8 mouse cellular contexts compared by ENCODE assay signal in genomic region chr15:25414747-25415119, GRCm38 (mm10). TPM values are rescaled to one million over a fixed set of nuclear protein-coding genes. Genes with fewer than 3 reads are reported as not detected.
DNase-seq lines count a peak whose midpoint lies in the region; ATAC-seq and TF ChIP-seq lines count a peak whose summit lies in the region.

No protein-coding gene starts in this region.

- H3K27ac ChIP-seq in bone marrow macrophage, adult 2 months (ENCODE audit: insufficient read depth, low read depth, low read length), result no peak overlapping the region
- H3K27ac ChIP-seq in embryonic fibroblast, embryonic 13.5 days (ENCODE audit: insufficient read depth, low read length), result peak overlapping the region; percentile 75
- H3K27ac ChIP-seq in heart, embryonic 13.5 days (replicated peaks), result no peak overlapping the region
- H3K27ac ChIP-seq in kidney, postnatal 0 days, result no peak overlapping the region
- H3K27ac ChIP-seq in liver, embryonic 11.5 days (ENCODE audit: low read depth, low read length), result no peak overlapping the region

- WGBS in heart, embryonic 13.5 days, result 0% methylated on average over 14 of the region's 14 CpGs
- WGBS in kidney, postnatal 0 days, result under 1% methylated on average over 14 of the region's 14 CpGs
- WGBS in liver, embryonic 11.5 days, result 1% methylated on average over 14 of the region's 14 CpGs

- peak overlapping the region; percentile 81; the same call in 1 of the 2 replicates for H3K9ac ChIP-seq in heart, embryonic 13.5 days
- no peak overlapping the region for H3K9ac ChIP-seq in kidney, postnatal 0 days (ENCODE audit: low read depth, low read length)
- H3K9ac ChIP-seq in liver, embryonic 11.5 days (ENCODE audit: low read depth, low read length), result no peak overlapping the region

- peak overlapping the region; percentile 60 for H3K4me3 ChIP-seq in bone marrow macrophage, adult 2 months (ENCODE audit: insufficient read depth, low read length)
- H3K4me3 ChIP-seq in embryonic fibroblast, embryonic 13.5 days (ENCODE audit: insufficient read depth, low read length), result peak overlapping the region; percentile 65
- peak overlapping the region; percentile 66 for H3K4me3 ChIP-seq in heart, embryonic 13.5 days
- H3K4me3 ChIP-seq in kidney, postnatal 0 days (replicated peaks; ENCODE audit: low read depth, low read length), result peak overlapping the region; percentile 70
- peak overlapping the region; percentile 63 for H3K4me3 ChIP-seq in liver, embryonic 11.5 days (ENCODE audit: low read depth, low read length)

- no peaks in the 10 kb centered on the region for H3K9me3 ChIP-seq in heart, embryonic 13.5 days
- H3K9me3 ChIP-seq in kidney, postnatal 0 days (replicated peaks; ENCODE audit: low read length), result no peaks in the 10 kb centered on the region
- H3K9me3 ChIP-seq in liver, embryonic 11.5 days (ENCODE audit: control insufficient read depth, low read length), result no peaks in the 10 kb centered on the region

- peak overlapping the region; percentile 89 for H3K4me2 ChIP-seq in heart, embryonic 13.5 days
- peak overlapping the region; percentile 91 for H3K4me2 ChIP-seq in kidney, postnatal 0 days (ENCODE audit: low read length)
- H3K4me2 ChIP-seq in liver, embryonic 11.5 days, result peak overlapping the region; percentile 72

- peaks cover 8% of the 10 kb centered on the region; the same call in 1 of the 2 replicates for H3K27me3 ChIP-seq in heart, embryonic 13.5 days (replicated peaks)
- H3K27me3 ChIP-seq in kidney, postnatal 0 days (ENCODE audit: insufficient read depth, low read length), result no peaks in the 10 kb centered on the region
- peaks cover 32% of the 10 kb centered on the region for H3K27me3 ChIP-seq in liver, embryonic 11.5 days (replicated peaks; ENCODE audit: control insufficient read depth, insufficient read depth, low read length)
- H3K27me3 ChIP-seq in splenic B cell, adult 2 months (ENCODE audit: control insufficient read depth, insufficient read depth, low read length, poor library complexity, severe bottlenecking), result no peaks in the 10 kb centered on the region

- no peak for ATAC-seq in heart, embryonic 13.5 days (ENCODE audit: extremely low read depth, insufficient number of reproducible peaks, low FRiP score, low TSS enrichment)
- ATAC-seq in kidney, postnatal 0 days (replicated peaks; ENCODE audit: low FRiP score, low read depth), result peak; percentile 15; the same call in 1 of the 2 replicates
- ATAC-seq in liver, embryonic 11.5 days (replicated peaks; ENCODE audit: low FRiP score), result 0 out of 2 replicates have a peak, but pooled peaks have one; percentile 27

- no peak for TF ChIP-seq POLR2A in bone marrow macrophage, adult 2 months (IDR thresholded peaks at IDR 0.05; ENCODE audit: borderline replicate concordance, low read depth, low read length)
- TF ChIP-seq POLR2A in embryonic fibroblast, embryonic 13.5 days (IDR thresholded peaks at IDR 0.05; ENCODE audit: low read depth, low read length), result no peak; the same call in 1 of the 2 replicates

- peak; percentile 91 for TF ChIP-seq CTCF in bone marrow macrophage, adult 2 months (IDR thresholded peaks at IDR 0.05; ENCODE audit: low read depth, low read length)
- peak; percentile 59; the same call in 1 of the 2 replicates for TF ChIP-seq CTCF in embryonic fibroblast, embryonic 13.5 days (IDR thresholded peaks at IDR 0.05; ENCODE audit: borderline replicate concordance, insufficient read depth, low read length)
- TF ChIP-seq CTCF in kidney, postnatal 0 days (IDR thresholded peaks at IDR 0.05; ENCODE audit: low read depth), result peak; percentile 95

- H3K36me3 ChIP-seq in heart, embryonic 13.5 days, result no peaks in the 10 kb centered on the region
- H3K36me3 ChIP-seq in kidney, postnatal 0 days (ENCODE audit: insufficient read depth, low read length), result no peaks in the 10 kb centered on the region
- H3K36me3 ChIP-seq in liver, embryonic 11.5 days (ENCODE audit: control insufficient read depth, insufficient read depth, low read length), result no peaks in the 10 kb centered on the region
- no peaks in the 10 kb centered on the region for H3K36me3 ChIP-seq in splenic B cell, adult 2 months (ENCODE audit: control insufficient read depth, insufficient read depth, low read length, poor library complexity, severe bottlenecking)

- peaks cover 6% of the 10 kb centered on the region for H3K4me1 ChIP-seq in bone marrow macrophage, adult 2 months (ENCODE audit: control insufficient read depth, insufficient read depth, low read length)
- no peaks in the 10 kb centered on the region for H3K4me1 ChIP-seq in embryonic fibroblast, embryonic 13.5 days (ENCODE audit: control insufficient read depth, insufficient read depth, low read length)
- peaks cover 8% of the 10 kb centered on the region for H3K4me1 ChIP-seq in heart, embryonic 13.5 days
- H3K4me1 ChIP-seq in kidney, postnatal 0 days (replicated peaks; ENCODE audit: insufficient read depth, low read length), result no peaks in the 10 kb centered on the region
- peaks cover 3% of the 10 kb centered on the region for H3K4me1 ChIP-seq in liver, embryonic 11.5 days (replicated peaks; ENCODE audit: control insufficient read depth, insufficient read depth, low read length)

- DNase-seq in 416B (ENCODE audit: low read depth), result peak; percentile 83
- DNase-seq in kidney, postnatal 0 days (ENCODE audit: low spot score), result peak; percentile 94
- peak; percentile 71 for DNase-seq in liver, embryonic 11.5 days (ENCODE audit: low spot score)
- peak; percentile 90 for DNase-seq in naive thymus-derived CD4-positive, alpha-beta T cell, adult 2 months (ENCODE audit: low read depth)
- peak; percentile 81 for DNase-seq in splenic B cell, adult 2 months (ENCODE audit: low read depth, low spot score)

RNA-seq across cellular contexts. Expression of gene Basp1, which starts 1.2 kb away (rescaled TPM):
- polyA plus RNA-seq in bone marrow macrophage, adult 2 months (2012; ENCODE audit: insufficient read depth, insufficient read length, missing spikeins), result 237 and 240 TPM in 2 replicates
- polyA plus RNA-seq in embryonic fibroblast, embryonic 13.5 days (2011; ENCODE audit: insufficient read length, low read depth, missing spikeins), result 232 and 236 TPM in 2 replicates
- 6.2 and 7.2 TPM in 2 replicates for polyA plus RNA-seq in heart, embryonic 13.5 days (2015; fragmentation: Nextera tagmentation; extraction: Ambion mirVana)
- polyA plus RNA-seq in kidney, postnatal 0 days (2015; fragmentation: Nextera tagmentation; extraction: Ambion mirVana), result 24.6 and 31.7 TPM in 2 replicates
- polyA plus RNA-seq in liver, embryonic 11.5 days (2014; fragmentation: Nextera tagmentation; extraction: Ambion mirVana), result 12.8 and 13.2 TPM in 2 replicates
